Mouse (Mus musculus) heart, postnatal 0 days (tissue): Measurements from ENCODE around the gene Map3k4.

Source experiments
- CTCF ChIP-seq: IDR thresholded peaks from 2 replicates; pipeline ENCODE4 v1.5.1; 2016; ENCODE audit warnings: antibody characterized with exemption, control low read depth, low read depth
- EP300 ChIP-seq: IDR thresholded peaks from 2 replicates; pipeline ENCODE4 v1.6.1; 2016; ENCODE audit warnings: antibody characterized with exemption, low read depth

- TF ChIP-seq CTCF (no peak), EP300 (no peak)
Observed at GRCm38 (mm10) chr17:12300127-12300675, 18.4 kb downstream of the Map3k4 start.
